Mouse (Mus musculus) intestine, embryonic 14.5 days (tissue): ENCODE data around the gene Fars2. TPM values are rescaled to one million over a fixed set of nuclear protein-coding genes. Genes with fewer than 3 reads are reported as not detected.

ENCODE experiments used
- ATAC-seq: fragments of 200-750 bp; cut with Nextera tagmentation; replicated peaks from 2 replicates; pipeline ENCODE4 v1.8.0; 2017; ENCODE audit warnings: low read depth, moderate number of reproducible peaks, moderate TSS enrichment, moderate library complexity; ENCODE audit not compliant: low FRiP score, low TSS enrichment
- DNase-seq: peaks from one replicate; pipeline ENCODE4 v3.0.0-alpha.2; 2018; ENCODE audit warnings: low spot score
- H3K27ac ChIP-seq: fragments of 300-500 bp; sonication (generic); 2 replicates; pipeline ENCODE4 v1.5.1; 2014; ENCODE audit warnings: low read depth, mild to moderate bottlenecking, control low read depth
- H3K27me3 ChIP-seq: fragments of 300-500 bp; sonication (generic); replicated peaks from 2 replicates; pipeline ENCODE4 v1.6.1; 2014; ENCODE audit warnings: low read length, control low read depth; ENCODE audit not compliant: control insufficient read depth, insufficient read depth
- H3K36me3 ChIP-seq: fragments of 300-500 bp; sonication (generic); 2 replicates; pipeline ENCODE4 v1.6.1; 2014; ENCODE audit warnings: low read length, control low read depth; ENCODE audit not compliant: control insufficient read depth, insufficient read depth
- H3K4me1 ChIP-seq: fragments of 300-500 bp; sonication (generic); replicated peaks from 2 replicates; pipeline ENCODE4 v1.6.1; 2014; ENCODE audit warnings: low read length, control low read depth, mixed read lengths; ENCODE audit not compliant: control insufficient read depth, insufficient read depth
- H3K4me2 ChIP-seq: fragments of 300-500 bp; sonication (generic); 2 replicates; pipeline ENCODE4 v1.6.1; 2014; ENCODE audit warnings: low read length
- H3K4me3 ChIP-seq: fragments of 300-500 bp; sonication (generic); 2 replicates; pipeline ENCODE4 v1.5.1; 2014; ENCODE audit warnings: low read depth, low read length, control low read depth, mixed read lengths
- H3K9ac ChIP-seq: fragments of 300-500 bp; sonication (generic); 2 replicates; pipeline ENCODE4 v1.6.1; 2014; ENCODE audit warnings: mild to moderate bottlenecking, low read length
- H3K9me3 ChIP-seq: fragments of 300-500 bp; sonication (generic); 2 replicates; pipeline ENCODE4 v1.6.1; 2016; ENCODE audit warnings: low read length, control low read depth; ENCODE audit not compliant: control insufficient read depth
- WGBS: fragments of 180-500 bp; shearing (Covaris S2); extraction: QIAGEN DNeasy Blood & Tissue Kit; methylation state at CpG from one replicate; pipeline ENCODE4 v1.1.7; 2014; 5-methylcytosine and 5-hydroxymethylcytosine counted together
- polyA plus RNA-seq: library from polyadenylated mRNA; unstranded; fragments of >200 nt; fragmentation: Nextera tagmentation; extraction: Ambion mirVana; gene quantifications from 2 replicates; pipeline ENCODE4 v1.2.1, GENCODE M21; 2014

The Fars2 gene
- polyA plus RNA-seq, 1 experiment from 2014 or later = 37.6 TPM

DNA sequence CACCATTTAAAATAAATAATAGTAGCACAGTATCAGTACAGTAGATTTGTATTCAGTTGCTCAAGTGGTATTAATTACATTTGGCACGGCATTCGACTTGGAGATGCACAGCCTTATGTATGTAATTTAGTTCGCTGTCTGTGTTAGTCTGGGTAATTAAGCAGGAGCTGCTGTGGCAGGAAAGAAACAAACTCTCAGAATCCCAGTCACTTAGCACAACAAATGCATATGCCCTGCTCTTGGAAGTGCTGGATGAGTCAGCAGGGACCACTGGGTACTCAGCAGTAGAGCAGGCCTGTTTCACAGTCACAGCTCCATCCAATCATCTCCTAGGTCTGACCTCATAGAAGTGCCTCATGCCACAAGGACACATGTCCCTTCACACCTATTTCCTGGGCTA, 200.6 kb downstream of the Fars2 start:
- 88% methylated on average over 3 of the region's 3 CpGs for WGBS
- DNase-seq = no peak
- Histone ChIP-seq H3K4me1 (no peaks in the 10 kb centered on the region), H3K9ac (no peak overlapping the region), H3K4me3 (no peak overlapping the region), H3K9me3 (no peaks in the 10 kb centered on the region), H3K27ac (no peak overlapping the region), H3K27me3 (no peaks in the 10 kb centered on the region), H3K36me3 (no peaks in the 10 kb centered on the region), H3K4me2 (no peak overlapping the region)
- ATAC-seq = no peak

DNA sequence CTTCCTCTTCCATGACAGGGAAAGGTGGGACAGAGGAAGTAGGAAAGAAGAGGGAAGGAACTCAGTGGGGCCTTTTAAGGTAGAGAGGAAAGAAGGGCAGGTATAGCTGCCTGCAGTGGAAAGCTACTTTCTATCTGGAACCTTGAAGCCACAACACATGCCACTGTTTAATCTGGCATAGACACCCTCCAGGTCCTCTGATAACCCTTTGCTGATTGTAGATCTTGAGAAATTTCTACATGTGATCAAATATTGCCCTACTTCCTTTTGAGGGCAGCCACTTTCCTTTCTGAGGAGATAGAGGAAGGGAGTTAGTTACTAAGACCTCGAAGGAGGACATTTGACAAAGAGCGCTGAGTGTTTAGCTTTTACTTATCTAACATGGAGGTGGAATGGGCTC, 207.4 kb downstream of the Fars2 start:
- H3K9me3 ChIP-seq = no peaks in the 10 kb centered on the region
- H3K9ac ChIP-seq = no peak overlapping the region
- no peaks in the 10 kb centered on the region for H3K36me3 ChIP-seq
- no peak overlapping the region for H3K4me3 ChIP-seq
- no peak overlapping the region for H3K4me2 ChIP-seq
- H3K27ac ChIP-seq = no peak overlapping the region
- DNase-seq = no peak
- H3K4me1 ChIP-seq = no peaks in the 10 kb centered on the region
- 90% methylated on average over 2 of the region's 2 CpGs for WGBS
- H3K27me3 ChIP-seq = no peaks in the 10 kb centered on the region
- ATAC-seq = no peak

DNA sequence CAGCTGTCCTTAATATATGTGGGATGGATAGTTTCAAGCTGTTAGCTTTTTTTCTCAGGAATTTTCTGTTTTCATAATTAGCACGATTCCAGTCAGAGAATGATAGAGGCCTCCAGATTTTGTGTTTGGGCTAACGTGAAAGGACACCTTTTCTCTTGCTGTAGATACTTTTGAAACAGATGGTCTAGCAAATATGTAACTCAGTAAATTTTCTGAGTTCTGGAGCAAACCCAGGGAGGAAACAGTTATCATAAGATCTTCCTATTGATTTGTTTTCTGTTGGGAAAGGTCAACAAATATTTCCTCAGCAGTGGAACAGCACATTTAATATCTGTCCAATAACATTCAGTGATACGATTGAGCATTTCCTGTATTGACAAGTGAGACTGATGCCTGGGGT, 209.3 kb downstream of the Fars2 start:
- WGBS = 73% methylated on average over 3 of the region's 3 CpGs

DNA sequence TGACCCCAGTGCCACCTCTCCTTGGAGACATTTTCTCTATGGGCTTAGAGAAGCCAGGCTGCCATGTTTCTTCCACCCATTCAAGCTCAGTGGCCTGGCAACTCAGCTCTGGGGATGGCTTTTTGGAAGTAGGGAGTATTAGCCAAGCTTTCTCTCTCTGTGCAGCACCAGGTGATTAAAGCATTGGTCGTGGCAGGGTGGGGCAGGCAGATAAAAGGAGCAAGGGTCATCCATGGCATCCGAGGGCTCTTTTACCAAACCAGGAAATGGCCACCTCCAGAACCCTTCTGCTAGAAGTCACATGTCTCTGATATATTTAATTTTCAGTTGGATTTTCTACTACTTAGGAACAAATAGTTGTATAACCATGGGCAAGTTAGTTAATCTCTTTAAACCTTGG, 212.7 kb downstream of the Fars2 start:
- DNase-seq = no peak
- whole genome bisulfite sequencing = 63% methylated on average over 2 of the region's 2 CpGs
- no peak overlapping the region for H3K27ac ChIP-seq
- H3K9ac ChIP-seq = no peak overlapping the region
- H3K9me3 ChIP-seq = no peaks in the 10 kb centered on the region
- H3K36me3 ChIP-seq = no peaks in the 10 kb centered on the region
- H3K4me2 ChIP-seq = no peak overlapping the region
- H3K4me3 ChIP-seq = no peak overlapping the region
- ATAC-seq = no peak
- H3K27me3 ChIP-seq = no peaks in the 10 kb centered on the region
- H3K4me1 ChIP-seq = no peaks in the 10 kb centered on the region

More for the DNA sequence above, 209.3 kb downstream of the Fars2 start:
- Histone ChIP-seq H3K27ac (no peak overlapping the region), H3K36me3 (no peaks in the 10 kb centered on the region), H3K4me2 (no peak overlapping the region), H3K27me3 (no peaks in the 10 kb centered on the region), H3K4me1 (no peaks in the 10 kb centered on the region), H3K4me3 (no peak overlapping the region), H3K9ac (no peak overlapping the region), H3K9me3 (no peaks in the 10 kb centered on the region)
- no peak for DNase-seq
- no peak for ATAC-seq

DNA sequence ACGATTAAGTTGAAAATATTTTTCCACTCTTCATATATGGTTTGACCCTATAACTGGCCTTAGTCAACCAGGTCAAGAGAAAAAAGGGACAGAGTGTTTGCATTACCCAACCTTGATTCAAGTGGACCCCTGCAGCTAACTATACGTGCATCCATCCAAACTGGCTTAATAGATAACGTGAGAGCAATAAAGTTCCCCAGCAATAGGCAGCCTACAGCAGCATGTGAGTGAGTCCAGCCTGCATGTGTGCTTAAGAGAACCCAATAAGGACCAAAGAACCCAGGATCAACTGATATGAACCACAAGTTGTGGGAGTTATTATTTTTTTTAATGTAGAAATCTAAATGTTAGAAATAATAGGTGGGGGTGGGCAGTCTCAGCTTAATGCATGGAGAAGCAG, 213.3 kb downstream of the Fars2 start:
- Histone ChIP-seq H3K36me3 (no peaks in the 10 kb centered on the region), H3K9ac (no peak overlapping the region), H3K4me2 (no peak overlapping the region), H3K4me1 (no peaks in the 10 kb centered on the region), H3K4me3 (no peak overlapping the region), H3K27me3 (no peaks in the 10 kb centered on the region), H3K27ac (no peak overlapping the region), H3K9me3 (no peaks in the 10 kb centered on the region)
- ATAC-seq (no peak), DNase-seq (no peak)
- 68% methylated on average over 3 of the region's 3 CpGs for WGBS

DNA sequence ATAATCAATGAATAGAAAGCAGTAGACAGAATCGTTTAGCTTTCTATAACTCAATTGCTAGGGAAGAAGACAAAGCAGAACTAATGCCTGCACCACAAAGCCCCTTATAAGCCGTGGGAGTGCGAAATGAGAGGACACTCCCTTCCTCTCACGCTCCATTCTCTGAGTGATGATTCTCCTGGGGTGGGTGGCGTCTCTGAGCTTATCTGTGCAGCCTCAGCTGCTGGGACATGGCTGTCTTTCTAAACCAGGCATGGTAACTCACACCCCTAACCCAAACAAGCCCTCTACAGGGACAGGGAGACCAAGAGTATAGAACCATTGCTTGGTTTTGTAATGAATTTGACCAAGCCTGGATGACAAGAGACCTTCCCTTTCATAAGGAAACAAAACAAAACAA, 217.5 kb downstream of the Fars2 start:
- no peak overlapping the region for H3K4me2 ChIP-seq
- no peaks in the 10 kb centered on the region for H3K4me1 ChIP-seq
- no peak overlapping the region for H3K4me3 ChIP-seq
- H3K36me3 ChIP-seq = no peaks in the 10 kb centered on the region
- H3K27ac ChIP-seq = no peak overlapping the region
- no peak overlapping the region for H3K9ac ChIP-seq
- 61% methylated on average over 5 of the region's 5 CpGs for WGBS
- no peaks in the 10 kb centered on the region for H3K9me3 ChIP-seq
- H3K27me3 ChIP-seq = no peaks in the 10 kb centered on the region
- DNase-seq = no peak
- ATAC-seq = no peak

DNA sequence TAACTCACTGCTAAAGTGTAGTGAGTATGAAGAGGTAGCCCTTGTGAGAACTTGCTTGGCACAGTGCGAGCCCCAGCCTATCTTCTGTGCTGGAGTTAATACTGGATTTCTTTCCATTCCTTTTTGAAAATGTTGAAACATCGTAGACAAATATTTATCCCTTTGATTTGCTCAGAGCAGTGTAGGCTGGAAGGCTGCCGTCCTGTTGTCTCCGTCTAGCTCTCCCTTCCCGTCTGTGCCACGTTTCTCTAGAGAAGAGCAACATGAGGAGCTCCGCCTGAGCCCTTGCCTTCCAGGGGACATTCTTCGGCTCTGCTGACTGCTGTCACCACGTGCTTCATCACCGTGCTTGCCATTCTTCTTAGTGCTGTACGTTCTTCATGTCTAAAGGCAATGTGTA, 234.3 kb downstream of the Fars2 start:
- Histone ChIP-seq H3K9me3 (no peaks in the 10 kb centered on the region), H3K27ac (no peak overlapping the region), H3K9ac (no peak overlapping the region), H3K36me3 (no peaks in the 10 kb centered on the region), H3K4me3 (no peak overlapping the region), H3K4me1 (no peaks in the 10 kb centered on the region), H3K4me2 (no peak overlapping the region), H3K27me3 (no peaks in the 10 kb centered on the region)
- DNase-seq = no peak
- WGBS = 51% methylated on average over 11 of the region's 11 CpGs
- ATAC-seq = no peak

DNA sequence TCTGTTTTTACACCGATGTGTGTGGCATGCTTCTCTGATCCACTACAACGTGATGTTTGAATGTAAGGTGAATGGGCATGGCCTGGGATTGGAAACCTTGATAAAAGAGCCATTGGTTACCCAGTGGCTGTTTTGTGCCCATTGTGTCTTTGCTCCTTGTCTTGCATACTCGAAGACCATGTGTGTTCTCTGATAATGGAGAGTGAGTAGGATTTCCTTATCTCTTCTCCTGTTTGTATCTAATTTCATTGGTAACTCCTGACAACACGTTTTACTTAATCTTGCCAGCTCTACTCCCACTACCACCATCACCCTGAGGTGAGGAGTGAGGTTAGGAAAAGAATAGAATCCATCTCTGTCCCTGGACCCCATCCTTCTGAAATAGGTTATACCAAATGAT, 240.3 kb downstream of the Fars2 start:
- no peaks in the 10 kb centered on the region for H3K36me3 ChIP-seq
- H3K9ac ChIP-seq = no peak overlapping the region
- no peaks in the 10 kb centered on the region for H3K9me3 ChIP-seq
- no peak for DNase-seq
- 77% methylated on average over 4 of the region's 4 CpGs for WGBS
- ATAC-seq = no peak
- no peak overlapping the region for H3K4me3 ChIP-seq
- no peak overlapping the region for H3K27ac ChIP-seq
- no peaks in the 10 kb centered on the region for H3K27me3 ChIP-seq
- H3K4me2 ChIP-seq = no peak overlapping the region
- H3K4me1 ChIP-seq = no peaks in the 10 kb centered on the region

DNA sequence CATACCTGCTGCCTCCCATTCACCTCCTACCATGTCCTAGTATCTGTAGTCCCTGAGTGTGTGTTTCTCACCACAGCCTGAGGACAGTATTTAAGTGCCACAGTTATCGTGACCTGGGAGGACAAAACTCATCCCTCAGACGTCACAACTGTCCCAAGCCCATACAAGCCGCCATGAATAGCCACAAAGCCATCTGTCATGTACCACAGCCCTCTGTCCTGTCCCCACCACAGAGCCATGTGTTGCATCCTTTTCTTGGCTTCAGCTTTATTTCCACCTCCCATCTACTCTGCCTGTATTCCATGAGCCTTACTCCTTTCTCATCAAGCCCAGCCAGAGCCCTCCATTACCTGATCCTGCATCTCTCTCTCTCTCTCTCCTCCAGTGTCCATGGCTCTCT, 244.2 kb downstream of the Fars2 start:
- H3K9me3 ChIP-seq = no peaks in the 10 kb centered on the region
- H3K9ac ChIP-seq = no peak overlapping the region
- no peaks in the 10 kb centered on the region for H3K4me1 ChIP-seq
- H3K36me3 ChIP-seq = no peaks in the 10 kb centered on the region
- no peak overlapping the region for H3K4me2 ChIP-seq
- DNase-seq (no peak), ATAC-seq (no peak)
- no peak overlapping the region for H3K27ac ChIP-seq
- WGBS = 93% methylated on average over 3 of the region's 3 CpGs
- no peaks in the 10 kb centered on the region for H3K27me3 ChIP-seq
- no peak overlapping the region for H3K4me3 ChIP-seq
